Mouse (Mus musculus) neural tube, embryonic 11.5 days (tissue): Measurements from ENCODE around the gene Zfp316. TPM values are rescaled to one million over a fixed set of nuclear protein-coding genes. Genes with fewer than 3 reads are reported as not detected.
A peak's percentile ranks its signal among the peaks of the same experiment; 100 is the strongest.

Source experiments
- ATAC-seq: fragments of 200-750 bp; cut with Nextera tagmentation; 2 replicates; pipeline ENCODE4 v1.8.0; 2017; ENCODE audit warnings: moderate number of reproducible peaks, mild to moderate bottlenecking, moderate TSS enrichment, moderate library complexity; ENCODE audit not compliant: insufficient read depth, low FRiP score, low TSS enrichment
- DNase-seq: peaks from one replicate; pipeline ENCODE4 v3.0.0-alpha.2; 2015; ENCODE audit warnings: low spot score
- H3K27ac ChIP-seq: fragments of 300-500 bp; sonication (generic); 2 replicates; pipeline ENCODE4 v1.5.1; 2014; ENCODE audit warnings: low read depth, mild to moderate bottlenecking, low read length
- H3K27me3 ChIP-seq: fragments of 300-500 bp; sonication (generic); 2 replicates; pipeline ENCODE4 v1.6.1; 2014; ENCODE audit warnings: mild to moderate bottlenecking, low read length, mixed read lengths; ENCODE audit not compliant: control insufficient read depth, insufficient read depth
- H3K36me3 ChIP-seq: fragments of 300-500 bp; sonication (generic); 2 replicates; pipeline ENCODE4 v1.6.1; 2014; ENCODE audit warnings: mild to moderate bottlenecking, low read length, moderate library complexity, mixed read lengths; ENCODE audit not compliant: control insufficient read depth, insufficient read depth
- H3K4me1 ChIP-seq: fragments of 300-500 bp; sonication (generic); 2 replicates; pipeline ENCODE4 v1.6.1; 2014; ENCODE audit warnings: low read length, mixed read lengths; ENCODE audit not compliant: control insufficient read depth, insufficient read depth
- H3K4me2 ChIP-seq: fragments of 300-500 bp; sonication (generic); 2 replicates; pipeline ENCODE4 v1.6.1; 2014; ENCODE audit warnings: low read depth, mild to moderate bottlenecking, moderate library complexity
- H3K4me3 ChIP-seq: fragments of 300-500 bp; sonication (generic); 2 replicates; pipeline ENCODE4 v1.5.1; 2014; ENCODE audit warnings: low read depth, low read length
- H3K9ac ChIP-seq: fragments of 300-500 bp; sonication (generic); 2 replicates; pipeline ENCODE4 v1.6.1; 2014; ENCODE audit warnings: mild to moderate bottlenecking, low read length
- H3K9me3 ChIP-seq: fragments of 300-500 bp; sonication (generic); 2 replicates; pipeline ENCODE4 v1.6.1; 2016; ENCODE audit warnings: low read length; ENCODE audit not compliant: control insufficient read depth
- WGBS: fragments of 180-500 bp; shearing (Covaris S2); extraction: QIAGEN DNeasy Blood & Tissue Kit; methylation state at CpG from one replicate; pipeline ENCODE4 v1.1.7; 2014; 5-methylcytosine and 5-hydroxymethylcytosine counted together
- polyA plus RNA-seq: library from polyadenylated mRNA; unstranded; fragments of >200 nt; fragmentation: Nextera tagmentation; extraction: Ambion mirVana; gene quantifications from 2 replicates; pipeline ENCODE4 v1.2.1, GENCODE M21; 2014

Zfp316 gene
- polyA plus RNA-seq, 1 experiment from 2014 or later = 4.8 TPM

DNA sequence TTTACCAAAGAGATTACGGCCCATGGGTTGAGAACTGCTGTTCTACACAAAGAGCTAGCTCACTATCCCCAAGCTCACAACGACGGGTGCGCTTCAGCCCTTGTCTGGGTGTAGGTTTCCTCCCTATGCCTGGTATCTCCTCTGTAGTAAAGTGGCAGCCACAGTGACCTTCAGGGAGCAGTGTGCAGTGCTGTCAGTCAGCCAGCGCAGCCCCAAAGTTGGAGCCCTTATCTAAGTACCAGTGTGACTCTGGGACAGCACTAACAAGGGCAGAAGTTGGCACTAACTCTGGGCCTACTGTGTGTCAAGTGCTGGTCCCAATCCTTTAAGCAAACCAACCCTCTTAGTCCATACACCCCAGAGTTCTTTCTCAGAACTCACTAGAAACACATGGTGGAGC, 39.0 kb upstream of the Zfp316 start:
- Histone ChIP-seq H3K4me3 (no peak overlapping the region), H3K36me3 (peaks cover 36% of the 10 kb centered on the region), H3K4me2 (no peak overlapping the region), H3K9me3 (no peaks in the 10 kb centered on the region), H3K4me1 (peaks cover 6% of the 10 kb centered on the region), H3K9ac (no peak overlapping the region), H3K27me3 (no peaks in the 10 kb centered on the region), H3K27ac (no peak overlapping the region)
- WGBS = 94% methylated on average over 5 of the region's 5 CpGs
- DNase-seq (no peak), ATAC-seq (no peak)

DNA sequence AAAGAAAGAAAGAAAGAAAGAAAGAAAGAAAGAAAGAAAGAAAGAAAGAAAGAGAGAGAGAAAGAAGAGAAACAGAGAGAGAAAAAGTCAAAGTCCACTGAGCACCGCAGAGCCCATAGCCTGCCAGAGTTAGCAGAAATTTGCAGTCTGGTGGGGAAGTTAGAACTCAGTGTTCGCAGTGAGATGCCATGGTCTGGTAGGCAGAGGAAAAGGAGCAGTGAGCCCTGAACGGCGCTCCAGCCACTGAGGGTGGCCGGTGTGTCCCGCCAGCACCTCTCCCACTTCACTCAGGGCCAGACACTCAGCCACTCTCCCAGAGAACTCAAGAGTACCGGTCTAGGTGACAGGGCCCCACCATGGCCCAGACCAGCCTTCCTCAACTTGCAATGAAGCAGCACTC, 34.4 kb upstream of the Zfp316 start:
- H3K27ac ChIP-seq = no peak overlapping the region
- no peaks in the 10 kb centered on the region for H3K9me3 ChIP-seq
- H3K4me1 ChIP-seq = no peaks in the 10 kb centered on the region
- no peak overlapping the region for H3K9ac ChIP-seq
- peaks cover 37% of the 10 kb centered on the region for H3K36me3 ChIP-seq
- H3K4me3 ChIP-seq = no peak overlapping the region
- H3K4me2 ChIP-seq = no peak overlapping the region
- DNase-seq = no peak
- WGBS = 91% methylated on average over 7 of the region's 7 CpGs
- H3K27me3 ChIP-seq = no peaks in the 10 kb centered on the region
- ATAC-seq = no peak

DNA sequence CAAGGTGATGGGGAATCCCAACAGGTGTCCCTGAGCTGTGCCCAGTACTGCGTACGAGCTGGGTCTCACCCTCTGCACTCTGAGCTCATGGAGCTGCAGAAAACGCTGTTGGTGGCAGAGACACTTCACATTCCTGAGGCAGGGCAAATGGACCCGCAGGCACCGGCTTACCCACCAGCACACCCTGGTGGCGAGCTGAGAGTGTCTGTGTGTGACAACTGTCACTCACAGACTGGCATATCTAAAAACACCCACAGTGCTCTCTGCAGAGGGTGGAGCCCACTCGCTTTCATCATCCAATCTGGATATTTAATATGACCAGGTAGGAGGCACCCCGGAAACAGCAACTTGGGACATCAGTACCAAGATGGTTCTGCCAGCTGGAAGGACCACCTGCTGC, 31.5 kb upstream of the Zfp316 start:
- no peak for ATAC-seq
- no peak overlapping the region for H3K4me2 ChIP-seq
- no peak overlapping the region for H3K9ac ChIP-seq
- H3K36me3 ChIP-seq = peaks cover 27% of the 10 kb centered on the region
- no peak overlapping the region for H3K27ac ChIP-seq
- WGBS = 83% methylated on average over 8 of the region's 8 CpGs
- H3K4me3 ChIP-seq = no peak overlapping the region
- DNase-seq = no peak
- H3K27me3 ChIP-seq = no peaks in the 10 kb centered on the region
- no peaks in the 10 kb centered on the region for H3K4me1 ChIP-seq
- no peaks in the 10 kb centered on the region for H3K9me3 ChIP-seq

DNA sequence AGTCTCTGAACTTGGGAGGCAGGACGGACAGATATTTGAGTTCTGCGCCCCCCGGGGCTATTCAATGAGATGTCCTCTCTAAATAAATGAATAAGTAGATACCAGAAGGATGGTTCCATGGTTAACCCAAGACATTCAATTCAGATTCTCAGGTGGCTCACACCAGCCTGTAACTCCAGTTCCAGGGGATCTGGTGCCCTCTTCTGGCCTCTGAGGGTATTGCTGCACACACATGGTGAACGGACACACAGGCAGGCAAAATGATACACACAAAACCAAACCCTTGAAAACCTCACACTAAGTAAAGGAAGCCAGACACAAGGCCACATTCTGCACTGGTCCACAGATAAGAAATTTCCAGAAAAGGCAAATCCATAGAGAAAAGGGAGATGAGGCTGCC, 29.9 kb upstream of the Zfp316 start:
- Histone ChIP-seq H3K9ac (no peak overlapping the region), H3K4me2 (no peak overlapping the region), H3K36me3 (peaks cover 18% of the 10 kb centered on the region), H3K27me3 (no peaks in the 10 kb centered on the region; the same call in 1 of the 2 replicates), H3K4me1 (no peaks in the 10 kb centered on the region), H3K4me3 (no peak overlapping the region), H3K9me3 (no peaks in the 10 kb centered on the region), H3K27ac (no peak overlapping the region)
- WGBS = 90% methylated on average over 4 of the region's 4 CpGs
- DNase-seq (peak; percentile 27), ATAC-seq (no peak)

DNA sequence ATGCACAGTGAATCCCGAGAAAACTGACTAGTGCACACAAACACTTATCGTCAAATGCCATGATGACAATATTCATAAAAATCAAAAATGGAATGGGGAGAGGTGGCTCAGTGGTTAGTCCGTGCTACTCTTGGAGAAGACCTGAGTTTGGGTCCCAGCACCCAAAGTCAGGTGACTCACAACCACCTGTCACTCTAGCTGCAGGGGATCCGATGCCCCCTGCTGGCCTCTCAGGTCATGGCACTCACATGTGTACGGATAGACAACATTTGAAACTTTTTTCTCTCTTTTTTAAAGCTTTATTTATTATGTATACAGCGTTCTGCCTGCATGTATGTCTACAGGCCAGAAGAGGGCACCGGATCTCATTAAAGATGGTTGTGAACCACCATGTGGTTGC, 28.6 kb upstream of the Zfp316 start:
- Histone ChIP-seq H3K4me1 (no peaks in the 10 kb centered on the region), H3K36me3 (peaks cover 16% of the 10 kb centered on the region), H3K4me2 (no peak overlapping the region), H3K4me3 (no peak overlapping the region), H3K27ac (no peak overlapping the region), H3K9me3 (no peaks in the 10 kb centered on the region), H3K27me3 (peaks cover 12% of the 10 kb centered on the region), H3K9ac (no peak overlapping the region)
- DNase-seq (no peak), ATAC-seq (no peak)
- 88% methylated on average over 7 of the region's 7 CpGs for WGBS

DNA sequence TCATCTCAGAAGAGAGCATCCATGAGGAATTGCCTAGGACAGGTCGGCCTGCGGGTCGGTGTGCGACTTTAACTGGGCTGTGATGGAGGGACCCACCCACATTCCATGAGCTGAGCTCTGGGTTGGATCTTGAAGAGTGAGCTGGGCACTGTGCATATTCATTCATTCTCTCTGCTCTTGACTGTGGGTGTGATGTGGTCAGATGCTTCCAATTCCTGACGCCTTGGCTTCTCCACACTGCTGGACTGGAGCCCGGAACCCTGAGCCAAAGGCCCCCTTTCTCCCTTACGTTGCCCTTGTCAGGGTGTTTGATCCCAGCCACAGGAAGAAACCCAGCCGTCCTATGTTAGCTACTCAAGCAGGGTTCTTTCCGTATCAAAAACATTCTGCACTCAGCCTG, 28.2 kb upstream of the Zfp316 start:
- H3K9ac ChIP-seq = no peak overlapping the region
- ATAC-seq (no peak), DNase-seq (no peak)
- H3K4me3 ChIP-seq = no peak overlapping the region
- WGBS = 95% methylated on average over 9 of the region's 9 CpGs
- H3K27ac ChIP-seq = no peak overlapping the region
- no peak overlapping the region for H3K4me2 ChIP-seq
- 0 out of 2 replicates have a peak, but pooled peaks cover 3% of the 10 kb centered on the region for H3K4me1 ChIP-seq
- H3K9me3 ChIP-seq = no peaks in the 10 kb centered on the region
- H3K36me3 ChIP-seq = peaks cover 14% of the 10 kb centered on the region
- peaks cover 16% of the 10 kb centered on the region for H3K27me3 ChIP-seq

DNA sequence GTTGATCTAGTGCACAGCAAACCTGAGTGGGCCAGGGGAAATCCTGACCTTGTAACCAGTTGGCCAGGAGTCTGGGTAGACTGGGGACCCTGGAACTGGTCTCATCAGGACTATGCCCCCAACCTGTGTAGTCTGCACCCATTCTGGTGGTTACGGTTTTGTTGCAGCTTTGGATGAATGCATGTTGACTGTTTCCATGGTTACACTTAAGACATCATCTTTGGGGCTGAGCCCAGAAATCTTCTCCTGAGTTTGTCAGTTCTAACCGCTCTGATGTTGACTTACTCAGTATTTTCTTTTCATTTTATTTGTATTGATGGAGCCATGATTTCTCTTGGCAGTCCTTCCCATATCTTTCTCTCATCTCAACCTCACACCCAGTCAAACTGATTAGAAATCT, 25.5 kb upstream of the Zfp316 start:
- WGBS = 86% methylated on average over 2 of the region's 2 CpGs
- DNase-seq = no peak
- H3K4me2 ChIP-seq = no peak overlapping the region
- ATAC-seq = no peak
- 0 out of 2 replicates have a peak, but pooled peaks cover 3% of the 10 kb centered on the region for H3K4me1 ChIP-seq
- no peak overlapping the region for H3K9ac ChIP-seq
- no peaks in the 10 kb centered on the region for H3K9me3 ChIP-seq
- peaks cover 38% of the 10 kb centered on the region for H3K27me3 ChIP-seq
- peaks cover 4% of the 10 kb centered on the region for H3K36me3 ChIP-seq
- no peak overlapping the region for H3K4me3 ChIP-seq
- no peak overlapping the region for H3K27ac ChIP-seq

DNA sequence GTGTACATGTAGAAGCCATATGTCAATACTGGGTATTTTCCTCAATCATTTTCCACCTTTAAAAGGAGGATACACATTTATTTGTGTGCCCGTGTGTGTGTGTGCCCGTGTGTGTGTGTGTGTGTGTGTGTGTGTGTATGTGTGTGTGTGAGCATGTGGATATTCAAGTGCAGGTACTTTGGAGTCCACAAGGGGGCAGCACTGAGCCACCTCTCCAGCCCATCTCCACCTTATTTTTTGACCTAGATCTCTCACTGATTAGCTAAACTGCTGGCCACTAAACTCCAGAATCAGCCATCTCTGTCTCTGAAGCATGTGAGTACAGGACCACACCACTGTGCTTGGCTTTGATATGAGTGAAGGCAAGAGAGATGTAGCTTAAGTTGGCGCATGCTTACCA, 25.0 kb upstream of the Zfp316 start:
- no peaks in the 10 kb centered on the region for H3K9me3 ChIP-seq
- H3K36me3 ChIP-seq = peaks cover 3% of the 10 kb centered on the region
- H3K4me2 ChIP-seq = no peak overlapping the region
- DNase-seq (no peak), ATAC-seq (no peak)
- H3K27me3 ChIP-seq = peaks cover 39% of the 10 kb centered on the region
- no peak overlapping the region for H3K27ac ChIP-seq
- 0 out of 2 replicates have a peak, but pooled peaks cover 3% of the 10 kb centered on the region for H3K4me1 ChIP-seq
- H3K4me3 ChIP-seq = no peak overlapping the region
- 89% methylated on average over 3 of the region's 3 CpGs for WGBS
- no peak overlapping the region for H3K9ac ChIP-seq

DNA sequence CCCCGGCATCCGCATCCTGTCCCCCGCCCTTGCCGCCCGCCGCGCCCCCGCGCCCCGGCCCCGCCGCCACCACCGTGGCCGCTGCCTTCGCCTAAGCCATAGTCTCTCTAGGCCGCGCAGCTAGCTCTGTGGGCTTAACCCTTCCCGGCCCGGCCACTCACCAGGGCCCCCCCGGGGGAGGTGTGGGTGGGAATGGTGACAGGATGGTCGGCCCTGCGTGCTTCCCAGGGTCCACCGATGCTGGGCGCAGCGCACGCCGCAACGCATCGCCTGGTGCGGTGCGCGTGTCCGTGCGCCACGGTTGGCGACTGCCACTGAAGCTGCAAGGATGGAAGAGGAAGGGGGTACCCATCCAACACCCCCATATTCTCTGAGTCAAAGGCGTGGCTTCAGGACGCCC, 23.6 kb upstream of the Zfp316 start, which contains the start of gene Zfp853:
Zfp853 (minus strand) TSS at position 220 of the 400 bp plus-strand sequence.
- 5% methylated on average over 25 of the region's 38 CpGs for WGBS
- no peak for ATAC-seq
- H3K27me3 ChIP-seq = peaks cover 52% of the 10 kb centered on the region
- H3K4me1 ChIP-seq = peaks cover 5% of the 10 kb centered on the region; the same call in 1 of the 2 replicates
- no peaks in the 10 kb centered on the region for H3K9me3 ChIP-seq
- H3K27ac ChIP-seq = no peak within 1 kb of the TSS
- H3K9ac ChIP-seq = 0 out of 2 replicates have a peak within 1 kb of the TSS, but pooled peaks have one; percentile 15
- H3K4me2 ChIP-seq = peak within 1 kb of the TSS; percentile 45
- no peaks in the 10 kb centered on the region for H3K36me3 ChIP-seq
- H3K4me3 ChIP-seq = peak within 1 kb of the TSS; percentile 27
- no peak for DNase-seq
